Mouse (Mus musculus) lung, adult 2 months (tissue): ENCODE data around the gene Rxra.

ENCODE experiments used
- CTCF ChIP-seq: fragments of 200-500 bp; IDR thresholded peaks from 2 replicates; pipeline ENCODE4 v1.5.1; 2011; ENCODE audit warnings: mild to moderate bottlenecking, low read length, control low read depth; ENCODE audit not compliant: insufficient read depth
- POLR2A ChIP-seq: fragments of 200-500 bp; IDR thresholded peaks from 2 replicates; pipeline ENCODE4 v1.6.1; 2011; ENCODE audit warnings: low read depth, mild to moderate bottlenecking, control low read depth, low read length, borderline replicate concordance; ENCODE audit errors: extremely low read depth

- TF ChIP-seq POLR2A: no peak
- TF ChIP-seq CTCF: no peak
Observed at GRCm38 (mm10) chr2:27684017-27684657, 7.9 kb downstream of the Rxra start.
